Mouse (Mus musculus) midbrain, embryonic 13.5 days (tissue): ENCODE measurements around the gene Wdr72. TPM values are rescaled to one million over a fixed set of nuclear protein-coding genes. Genes with fewer than 3 reads are reported as not detected.

Source experiments
- ATAC-seq: fragments of 200-750 bp; cut with Nextera tagmentation; 2 replicates; pipeline ENCODE4 v1.8.0; 2017; ENCODE audit warnings: mild to moderate bottlenecking, moderate TSS enrichment, moderate library complexity
- H3K27ac ChIP-seq: fragments of 300-500 bp; sonication (generic); 2 replicates; pipeline ENCODE4 v1.5.1; 2015; ENCODE audit warnings: inconsistent platforms, mild to moderate bottlenecking, moderate library complexity
- H3K27me3 ChIP-seq: fragments of 300-500 bp; sonication (generic); 2 replicates; pipeline ENCODE4 v1.6.1; 2015; ENCODE audit warnings: mild to moderate bottlenecking, inconsistent platforms
- H3K36me3 ChIP-seq: fragments of 300-500 bp; sonication (generic); 2 replicates; pipeline ENCODE4 v1.6.1; 2015; ENCODE audit warnings: mild to moderate bottlenecking, inconsistent platforms
- H3K4me1 ChIP-seq: fragments of 300-500 bp; sonication (generic); replicated peaks from 2 replicates; pipeline ENCODE4 v1.6.1; 2015; ENCODE audit warnings: inconsistent platforms
- H3K4me2 ChIP-seq: fragments of 300-500 bp; sonication (generic); replicated peaks from 2 replicates; pipeline ENCODE4 v1.6.1; 2015; ENCODE audit warnings: moderate library complexity, mild to moderate bottlenecking, inconsistent platforms
- H3K4me3 ChIP-seq: fragments of 300-500 bp; sonication (generic); replicated peaks from 2 replicates; pipeline ENCODE4 v1.5.1; 2015; ENCODE audit warnings: mild to moderate bottlenecking, inconsistent platforms
- H3K9ac ChIP-seq: fragments of 300-500 bp; sonication (generic); replicated peaks from 2 replicates; pipeline ENCODE4 v1.6.1; 2015; ENCODE audit warnings: mild to moderate bottlenecking, inconsistent platforms
- H3K9me3 ChIP-seq: fragments of 300-500 bp; sonication (generic); 2 replicates; pipeline ENCODE4 v1.6.1; 2016; ENCODE audit warnings: mild to moderate bottlenecking, inconsistent platforms
- WGBS: fragments of 180-500 bp; shearing (Covaris S2); methylation state at CpG from one replicate; pipeline ENCODE4 v1.1.7; 2015; 5-methylcytosine and 5-hydroxymethylcytosine counted together
- polyA plus RNA-seq: library from polyadenylated mRNA; unstranded; fragments of >200 nt; fragmentation: Nextera tagmentation; extraction: Ambion mirVana; gene quantifications from 2 replicates; pipeline ENCODE4 v1.2.1, GENCODE M21; 2015

Wdr72 gene
- polyA plus RNA-seq, 1 experiment from 2014 or later = 0.52 TPM

GRCm38 (mm10) chr9:74141864-74142263 is 31.7 kb downstream of the Wdr72 start:
- Histone ChIP-seq H3K36me3 (no peaks in the 10 kb centered on the region), H3K4me3 (no peak overlapping the region), H3K9ac (no peak overlapping the region), H3K4me2 (no peak overlapping the region), H3K9me3 (no peaks in the 10 kb centered on the region), H3K27me3 (peaks cover 12% of the 10 kb centered on the region), H3K4me1 (0 out of 2 replicates have a peak, but pooled peaks cover 3% of the 10 kb centered on the region), H3K27ac (no peak overlapping the region)
- WGBS = 4% methylated on average over 3 of the region's 3 CpGs
- ATAC-seq = 0 out of 2 replicates have a peak, but pooled peaks have one; percentile 53

DNA sequence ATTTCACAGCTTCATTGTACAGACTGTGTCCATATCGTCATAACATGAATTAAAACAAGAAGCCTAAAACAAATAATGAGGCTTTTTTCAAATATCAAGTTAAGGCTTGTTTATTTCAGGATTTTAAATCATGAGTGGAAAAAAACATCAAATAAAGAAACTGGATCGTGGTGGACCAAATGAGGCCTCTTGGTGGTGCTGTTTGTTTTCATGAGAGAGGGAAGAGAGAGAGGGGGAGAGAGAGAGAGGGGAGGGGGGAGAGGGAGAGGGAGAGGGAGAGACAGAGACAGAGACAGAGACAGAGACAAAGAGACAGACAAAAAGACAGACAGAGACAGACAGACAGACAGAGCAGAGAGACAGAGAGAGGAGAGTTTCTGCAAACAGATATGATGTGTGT is 32.5 kb downstream of the Wdr72 start:
- Histone ChIP-seq H3K9me3 (no peaks in the 10 kb centered on the region), H3K4me1 (0 out of 2 replicates have a peak, but pooled peaks cover 3% of the 10 kb centered on the region), H3K4me3 (no peak overlapping the region), H3K36me3 (no peaks in the 10 kb centered on the region), H3K4me2 (no peak overlapping the region), H3K9ac (no peak overlapping the region), H3K27me3 (peaks cover 12% of the 10 kb centered on the region), H3K27ac (no peak overlapping the region)
- WGBS = 55% methylated on average over 2 of the region's 2 CpGs
- no peak for ATAC-seq

GRCm38 (mm10) chr9:74145203-74145602 is 35.0 kb downstream of the Wdr72 start:
- ATAC-seq = no peak
- H3K4me1 ChIP-seq = peaks cover 16% of the 10 kb centered on the region
- H3K4me2 ChIP-seq = no peak overlapping the region
- H3K9me3 ChIP-seq = no peaks in the 10 kb centered on the region
- 96% methylated on average over 4 of the region's 4 CpGs for WGBS
- no peaks in the 10 kb centered on the region for H3K36me3 ChIP-seq
- peaks cover 12% of the 10 kb centered on the region for H3K27me3 ChIP-seq
- no peak overlapping the region for H3K9ac ChIP-seq
- no peak overlapping the region for H3K4me3 ChIP-seq
- no peak overlapping the region for H3K27ac ChIP-seq

- Histone ChIP-seq H3K9me3 (no peaks in the 10 kb centered on the region), H3K4me2 (peak overlapping the region; percentile 31; the same call in 1 of the 2 replicates), H3K27ac (no peak overlapping the region), H3K4me1 (peaks cover 13% of the 10 kb centered on the region), H3K9ac (no peak overlapping the region), H3K36me3 (no peaks in the 10 kb centered on the region), H3K4me3 (no peak overlapping the region), H3K27me3 (peaks cover 6% of the 10 kb centered on the region; the same call in 1 of the 2 replicates)
- ATAC-seq = peak; percentile 58; the same call in 1 of the 2 replicates
- WGBS = 15% methylated on average over 8 of the region's 8 CpGs
Observed at GRCm38 (mm10) chr9:74148306-74148705, 38.1 kb downstream of the Wdr72 start.

GRCm38 (mm10) chr9:74160361-74160933 is 50.3 kb downstream of the Wdr72 start:
- Histone ChIP-seq H3K27ac (no peak overlapping the region), H3K4me1 (0 out of 2 replicates have a peak, but pooled peaks cover 8% of the 10 kb centered on the region), H3K36me3 (no peaks in the 10 kb centered on the region), H3K4me2 (no peak overlapping the region), H3K4me3 (no peak overlapping the region), H3K9ac (no peak overlapping the region), H3K9me3 (no peaks in the 10 kb centered on the region), H3K27me3 (no peaks in the 10 kb centered on the region)
- no peak for ATAC-seq
- 47% methylated on average over 11 of the region's 11 CpGs for WGBS

DNA sequence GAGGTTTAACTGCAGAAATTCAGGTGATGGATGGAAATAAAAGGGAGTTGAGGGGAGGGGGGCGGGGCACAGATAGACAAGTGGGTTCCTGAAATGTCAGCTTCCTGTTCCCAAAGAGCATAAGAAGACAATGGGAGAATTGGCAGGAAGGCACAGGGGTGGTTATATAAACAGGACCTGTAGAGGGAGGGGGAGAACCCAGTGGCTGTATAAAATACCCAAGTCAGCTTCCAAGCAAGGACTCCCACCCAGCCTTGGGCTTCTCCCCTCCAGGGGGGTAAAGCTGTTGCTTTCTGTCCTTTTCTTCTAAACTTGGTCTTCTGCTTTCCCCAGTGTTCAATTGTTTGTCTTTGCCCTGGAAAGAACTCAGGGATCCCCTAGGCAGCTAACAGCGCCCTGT is 55.5 kb downstream of the Wdr72 start:
- WGBS = 92% methylated on average over 2 of the region's 2 CpGs
- ATAC-seq = no peak

GRCm38 (mm10) chr9:74169904-74170303 is 59.7 kb downstream of the Wdr72 start:
- peak; percentile 65; the same call in 1 of the 2 replicates for ATAC-seq
- Histone ChIP-seq H3K9ac (no peak overlapping the region), H3K9me3 (no peaks in the 10 kb centered on the region), H3K27ac (peak overlapping the region; percentile 56), H3K4me1 (peaks cover 11% of the 10 kb centered on the region; the same call in 1 of the 2 replicates), H3K4me3 (no peak overlapping the region), H3K36me3 (no peaks in the 10 kb centered on the region), H3K27me3 (no peaks in the 10 kb centered on the region; the same call in 1 of the 2 replicates), H3K4me2 (no peak overlapping the region)
- WGBS = 61% methylated on average over 6 of the region's 6 CpGs

More for the DNA sequence above, 55.5 kb downstream of the Wdr72 start:
- Histone ChIP-seq H3K27me3 (no peaks in the 10 kb centered on the region), H3K36me3 (no peaks in the 10 kb centered on the region), H3K4me2 (no peak overlapping the region), H3K4me1 (peaks cover 18% of the 10 kb centered on the region; the same call in 1 of the 2 replicates), H3K4me3 (no peak overlapping the region), H3K27ac (no peak overlapping the region), H3K9ac (no peak overlapping the region), H3K9me3 (no peaks in the 10 kb centered on the region)

GRCm38 (mm10) chr9:74186748-74187400 is 76.7 kb downstream of the Wdr72 start:
- Histone ChIP-seq H3K4me2 (peak overlapping the region; percentile 45), H3K9me3 (no peaks in the 10 kb centered on the region), H3K9ac (no peak overlapping the region), H3K4me3 (peak overlapping the region; percentile 15; the same call in 1 of the 2 replicates), H3K27me3 (peaks cover 74% of the 10 kb centered on the region), H3K4me1 (peaks cover 20% of the 10 kb centered on the region), H3K27ac (peak overlapping the region; percentile 36; the same call in 1 of the 2 replicates), H3K36me3 (no peaks in the 10 kb centered on the region)
- 3% methylated on average over 16 of the region's 16 CpGs for WGBS
- peak; percentile 97 for ATAC-seq

- Histone ChIP-seq H3K27me3 (peaks cover 74% of the 10 kb centered on the region), H3K36me3 (no peaks in the 10 kb centered on the region), H3K4me2 (peak overlapping the region; percentile 45), H3K27ac (peak overlapping the region; percentile 36; the same call in 1 of the 2 replicates), H3K9ac (no peak overlapping the region), H3K9me3 (no peaks in the 10 kb centered on the region), H3K4me1 (peaks cover 20% of the 10 kb centered on the region), H3K4me3 (no peak overlapping the region)
- 16% methylated on average over 8 of the region's 8 CpGs for WGBS
- peak; percentile 42 for ATAC-seq
Observed at GRCm38 (mm10) chr9:74187401-74188029, 77.4 kb downstream of the Wdr72 start.

DNA sequence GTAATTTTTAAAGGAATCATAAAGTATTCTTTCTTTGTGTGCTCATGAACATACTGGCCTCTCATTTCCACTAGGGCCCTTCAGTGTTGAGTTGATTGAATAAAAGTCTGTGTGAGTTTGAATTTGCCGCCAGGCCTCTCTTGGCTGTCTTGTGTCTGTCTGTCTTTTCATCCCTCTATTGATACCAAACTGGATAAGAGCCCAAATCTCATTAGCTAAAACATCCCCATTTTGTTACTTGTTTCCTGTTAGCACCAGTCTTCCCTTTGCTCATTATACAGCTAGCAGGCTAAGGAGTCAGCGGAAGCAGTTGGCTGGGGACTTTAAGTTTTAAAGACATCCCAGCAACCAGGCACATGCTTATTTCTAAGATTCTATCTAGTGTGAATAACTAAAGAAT is 84.7 kb downstream of the Wdr72 start:
- Histone ChIP-seq H3K9ac (no peak overlapping the region), H3K4me1 (no peaks in the 10 kb centered on the region), H3K36me3 (no peaks in the 10 kb centered on the region), H3K27me3 (peaks cover 49% of the 10 kb centered on the region), H3K27ac (no peak overlapping the region), H3K9me3 (no peaks in the 10 kb centered on the region), H3K4me2 (no peak overlapping the region), H3K4me3 (no peak overlapping the region)
- ATAC-seq = no peak
- 51% methylated on average over 2 of the region's 2 CpGs for WGBS

DNA sequence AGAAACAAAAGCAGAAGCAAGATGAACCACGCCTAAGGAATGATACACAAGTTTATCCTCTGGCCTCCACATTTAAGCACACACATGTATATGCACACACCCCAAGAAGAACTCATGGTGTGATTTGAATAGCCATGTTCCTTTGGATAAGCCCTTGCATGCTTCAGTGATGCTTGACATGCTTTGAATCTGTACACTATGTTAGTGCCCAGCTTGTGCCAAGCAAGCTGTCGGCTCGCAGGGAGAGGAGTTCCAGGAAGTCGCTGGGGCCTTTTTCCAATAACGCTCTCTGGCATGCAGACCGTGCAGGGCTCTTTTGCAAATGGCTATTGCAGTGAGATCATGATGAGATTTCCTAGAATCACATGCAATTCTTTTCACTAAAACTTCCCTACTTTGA is 118.1 kb downstream of the Wdr72 start:
- Histone ChIP-seq H3K4me1 (0 out of 2 replicates have a peak, but pooled peaks cover 5% of the 10 kb centered on the region), H3K27me3 (no peaks in the 10 kb centered on the region)
- ATAC-seq = no peak

GRCm38 (mm10) chr9:74241292-74241691 is 131.1 kb downstream of the Wdr72 start:
- Histone ChIP-seq H3K36me3 (no peaks in the 10 kb centered on the region), H3K27ac (no peak overlapping the region), H3K4me1 (no peaks in the 10 kb centered on the region), H3K4me3 (no peak overlapping the region), H3K4me2 (no peak overlapping the region), H3K27me3 (no peaks in the 10 kb centered on the region), H3K9ac (no peak overlapping the region), H3K9me3 (no peaks in the 10 kb centered on the region)
- 71% methylated on average over 5 of the region's 5 CpGs for WGBS
- no peak for ATAC-seq

More for the DNA sequence above, 118.1 kb downstream of the Wdr72 start:
- Histone ChIP-seq H3K9me3 (no peaks in the 10 kb centered on the region), H3K27ac (no peak overlapping the region), H3K36me3 (no peaks in the 10 kb centered on the region), H3K9ac (no peak overlapping the region), H3K4me3 (no peak overlapping the region), H3K4me2 (no peak overlapping the region)
- 84% methylated on average over 6 of the region's 6 CpGs for WGBS
